Mouse (Mus musculus): Measurements from ENCODE around the gene Gng13.

DNA sequence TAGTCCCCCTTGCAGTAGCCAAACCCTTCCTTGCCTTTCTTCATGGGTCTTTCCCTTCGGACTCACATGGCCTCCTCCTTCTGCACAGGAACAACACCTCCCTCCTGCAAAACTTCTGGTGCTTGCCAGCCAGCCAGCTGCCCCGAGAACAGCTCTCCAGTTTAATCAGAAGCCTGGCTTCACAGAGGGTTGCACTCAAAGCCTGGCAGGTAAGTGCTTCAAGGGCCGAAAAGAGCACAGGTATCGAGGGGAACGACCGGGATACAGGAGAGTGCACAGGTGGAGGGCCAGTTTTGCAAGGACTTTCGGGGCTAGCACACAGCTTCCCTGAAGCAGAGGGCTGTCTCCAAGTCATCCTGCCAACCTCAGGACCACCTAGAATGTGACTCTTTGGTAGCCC, 21.9 kb downstream of the Gng13 start:
- TF ChIP-seq CTCF (IDR thresholded peaks at IDR 0.05; ENCODE audit: low read depth, low read length) (no peak), POLR2A (IDR thresholded peaks at IDR 0.05; ENCODE audit: extremely low read depth, insufficient read depth, low read length) (no peak)

All from liver, adult 2 months (tissue).